Mouse (Mus musculus): ENCODE results near the gene Zfp946.

The Zfp946 gene

DNA sequence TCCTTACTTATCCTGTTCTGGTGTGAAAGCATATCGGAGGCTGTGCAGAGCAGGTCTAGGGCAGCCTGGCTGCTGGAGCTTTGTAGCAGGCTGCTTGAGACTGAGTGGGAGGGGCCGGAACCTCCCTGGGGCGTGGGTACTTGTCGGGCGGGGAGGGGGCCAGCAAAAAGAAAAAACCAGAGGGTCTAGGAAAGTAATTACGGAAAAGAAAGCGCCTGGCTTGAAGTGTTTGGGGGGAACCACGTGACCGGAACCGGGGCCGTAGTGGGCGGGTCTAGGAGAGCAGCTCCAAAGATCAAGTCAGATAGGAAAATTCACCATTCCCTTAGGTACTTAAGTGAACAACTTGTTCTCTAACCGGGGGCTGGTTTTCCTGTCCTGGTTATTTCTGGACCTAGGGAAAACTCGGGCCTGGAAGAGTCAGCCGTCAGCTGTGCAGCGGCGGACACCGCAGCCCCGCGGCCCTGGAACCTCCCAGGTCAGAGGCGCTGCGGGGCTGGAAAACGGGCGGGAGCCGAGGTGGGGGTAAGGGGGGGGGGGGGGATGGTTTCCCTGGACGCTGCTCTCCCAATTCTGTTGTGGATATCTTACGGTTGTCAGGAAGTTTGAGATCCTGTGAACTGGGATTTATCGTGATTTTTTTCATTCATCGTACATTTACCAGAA, at the start of gene Zfp946:
Zfp946 (plus strand) TSS at position 271 of the 666 bp plus-strand sequence.
- peak; percentile 83 for DNase-seq

DNA sequence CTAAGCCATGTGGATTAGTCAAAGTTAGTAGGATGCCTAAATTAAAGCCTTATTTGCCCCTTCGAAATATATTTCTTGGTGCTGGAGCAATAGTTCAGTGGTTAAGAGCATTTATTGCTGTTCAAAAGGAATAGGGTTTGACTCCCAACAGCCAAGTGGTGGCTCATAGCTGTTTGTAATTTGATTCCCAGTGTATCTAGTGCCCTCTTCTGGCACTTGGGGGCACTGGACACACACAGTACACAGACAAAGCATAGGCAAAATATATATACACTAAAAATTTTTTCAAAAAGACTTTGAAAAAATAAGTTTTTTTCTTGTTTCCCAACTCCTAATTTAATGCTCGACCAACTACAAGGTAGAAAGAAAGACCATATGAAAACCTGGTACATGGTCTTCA, 13.3 kb upstream of the Zfp946 start:
- no peak for DNase-seq

DNA sequence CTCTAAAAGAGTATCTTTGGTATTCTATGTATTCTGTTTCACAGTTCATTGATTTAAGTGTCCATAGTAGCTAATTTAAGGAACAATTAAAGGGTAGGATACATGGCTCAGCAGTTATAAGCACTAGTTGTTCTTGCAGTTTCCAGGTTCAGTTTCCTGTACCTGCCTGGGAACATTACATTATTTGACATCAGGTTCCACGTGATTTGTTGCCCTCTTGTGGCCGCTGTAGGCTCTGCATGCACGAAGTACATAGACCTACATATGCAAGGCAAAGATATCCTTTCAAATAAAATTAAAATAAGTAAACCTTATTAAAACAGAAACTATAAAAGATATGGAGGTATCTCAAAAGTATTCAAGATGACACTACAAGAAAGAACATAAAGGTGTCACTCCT, 6.5 kb upstream of the Zfp946 start:
- peak; percentile 27 for DNase-seq

DNA sequence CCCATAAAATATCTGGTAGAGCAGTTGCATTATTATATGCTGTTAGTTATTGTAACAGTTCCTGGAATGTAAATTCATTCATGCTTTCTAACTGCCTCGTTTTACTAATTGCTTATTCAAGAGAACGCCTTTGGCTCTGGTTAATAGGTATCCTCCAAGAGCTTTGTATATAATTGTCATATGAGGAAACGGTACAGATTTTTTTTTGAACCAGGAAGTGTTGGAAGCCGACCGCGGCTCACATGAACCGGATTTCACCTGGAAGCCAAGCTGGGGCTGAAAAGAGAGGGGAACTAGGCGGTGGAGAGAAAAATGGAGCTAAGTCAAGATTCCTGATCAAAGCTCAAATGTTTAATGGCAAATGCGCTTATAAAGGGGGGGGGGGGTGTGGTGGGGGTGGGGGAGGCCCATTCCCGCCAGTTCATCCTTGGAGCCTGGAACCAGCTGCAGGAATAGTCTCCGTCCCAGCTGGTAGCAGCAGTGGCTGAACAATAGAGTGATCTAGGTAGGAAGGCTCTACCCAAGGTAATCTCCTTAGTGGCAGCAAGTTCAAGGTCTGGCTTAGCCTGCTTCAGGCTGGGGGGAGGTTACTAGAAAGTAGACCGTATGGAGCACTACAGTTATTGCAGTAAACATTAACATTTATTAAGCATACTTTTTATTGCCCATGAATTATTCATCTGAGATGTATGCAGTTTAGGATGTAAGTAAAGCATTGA, 773 bp downstream of the Zfp946 start:
- DNase-seq = peak; percentile 32

DNA sequence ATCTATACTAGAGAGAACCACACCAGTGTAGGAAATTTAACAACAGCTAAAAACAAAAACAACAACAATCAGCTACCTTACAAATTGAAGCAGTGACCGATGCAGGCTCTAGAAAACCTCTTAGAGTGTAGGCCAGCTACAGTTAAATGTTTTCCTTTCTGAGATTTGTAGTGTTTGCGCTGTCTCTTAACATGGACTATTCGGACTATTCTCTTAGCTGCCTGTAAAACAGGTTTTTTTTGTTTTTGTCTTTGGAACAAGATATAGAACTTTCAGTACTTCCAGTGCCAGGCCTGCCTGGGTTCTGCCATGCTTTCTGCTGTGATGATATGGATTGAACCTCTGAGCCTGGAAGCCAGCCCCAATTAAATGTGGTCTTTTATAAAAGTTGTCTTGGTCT, 23.7 kb downstream of the Zfp946 start:
- no peak for DNase-seq

DNA sequence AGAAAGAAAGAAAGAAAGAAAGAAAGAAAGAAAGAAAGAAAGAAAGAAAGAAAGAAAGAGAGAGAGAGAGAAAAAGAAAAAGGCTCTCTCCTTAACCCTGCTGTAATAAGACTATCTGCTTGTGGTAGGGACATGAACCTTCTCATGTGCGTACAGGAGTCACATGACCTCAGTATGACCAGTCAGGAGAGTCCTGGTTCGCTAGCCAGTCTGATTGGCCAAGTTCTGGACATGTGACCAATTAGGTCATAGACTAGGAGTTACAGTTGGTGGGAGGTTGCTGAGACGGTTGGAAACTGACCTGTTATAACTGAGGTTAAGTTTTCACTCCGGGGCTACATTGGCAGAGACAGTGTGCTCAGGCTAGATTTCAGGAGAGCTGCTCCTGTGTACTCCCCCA, 73.1 kb downstream of the Zfp946 start:
- no peak for DNase-seq
